Comparison of ENCODE assay signal across 30 mouse cellular contexts in genomic region chr5:93183311-93183710, GRCm38 (mm10). TPM values are rescaled to one million over a fixed set of nuclear protein-coding genes. Genes with fewer than 3 reads are reported as not detected.
"Had no signal": no experiment of that assay in that cellular context is flagged by ENCODE, and none has a peak within 500 bp of the region (broad histone marks: within the 10 kb centered on the region; RNA-seq: fewer than 3 reads in every experiment).

No protein-coding gene starts in this region.

- H3K27me3 ChIP-seq: embryonic facial prominence, embryonic 12.5 days; embryonic facial prominence, embryonic 13.5 days; embryonic facial prominence, embryonic 15.5 days; forebrain, embryonic 12.5 days; forebrain, embryonic 13.5 days; forebrain, embryonic 15.5 days had no signal

- H3K9me3 ChIP-seq: embryonic facial prominence, embryonic 10.5 days; embryonic facial prominence, embryonic 12.5 days; embryonic facial prominence, embryonic 13.5 days; embryonic facial prominence, embryonic 15.5 days; forebrain, embryonic 10.5 days; forebrain, embryonic 12.5 days; forebrain, embryonic 13.5 days; forebrain, embryonic 15.5 days had no signal

- H3K4me1 ChIP-seq: embryonic facial prominence, embryonic 10.5 days; embryonic facial prominence, embryonic 12.5 days; embryonic facial prominence, embryonic 15.5 days; forebrain, embryonic 10.5 days; forebrain, embryonic 12.5 days; forebrain, embryonic 13.5 days; forebrain, embryonic 15.5 days had no signal

- H3K4me2 ChIP-seq: embryonic facial prominence, embryonic 12.5 days; embryonic facial prominence, embryonic 13.5 days; embryonic facial prominence, embryonic 15.5 days; forebrain, embryonic 12.5 days; forebrain, embryonic 13.5 days; forebrain, embryonic 15.5 days had no signal

- ATAC-seq: forebrain, embryonic 13.5 days; forebrain, embryonic 14.5 days; forebrain, embryonic 15.5 days; forebrain, embryonic 16.5 days; forebrain, postnatal 0 days had no signal

- H3K9ac ChIP-seq: embryonic facial prominence, embryonic 12.5 days; embryonic facial prominence, embryonic 13.5 days; embryonic facial prominence, embryonic 15.5 days; forebrain, embryonic 12.5 days; forebrain, embryonic 13.5 days; forebrain, embryonic 15.5 days; forebrain, postnatal 0 days had no signal

- H3K27ac ChIP-seq: embryonic facial prominence, embryonic 10.5 days; embryonic facial prominence, embryonic 12.5 days; embryonic facial prominence, embryonic 13.5 days; embryonic facial prominence, embryonic 15.5 days; forebrain, embryonic 10.5 days; forebrain, embryonic 12.5 days; forebrain, embryonic 13.5 days; forebrain, embryonic 15.5 days; gastrocnemius, adult 2 months; heart, adult 2 months had no signal

- DNase-seq: cerebellum, adult 2 months; cerebellum, adult 8-10 months; cerebellum, adult 9-10 months; cerebellum, adult 9-11 months; cerebellum, postnatal 10 days; cerebellum, postnatal 14 days; cerebellum, postnatal 25 days; cerebellum, postnatal 36 days; embryo, embryonic 11 days; forebrain, postnatal 0 days; gastrocnemius, adult 2 months; gastrocnemius, postnatal 10 days; gastrocnemius, postnatal 14 days; gastrocnemius, postnatal 25 days; gastrocnemius, postnatal 36 days; heart, adult 18-20 months had no signal

- H3K4me3 ChIP-seq: embryonic facial prominence, embryonic 10.5 days; embryonic facial prominence, embryonic 12.5 days; embryonic facial prominence, embryonic 13.5 days; embryonic facial prominence, embryonic 15.5 days; erythroblast, embryonic 14.5 days; forebrain, embryonic 10.5 days; forebrain, embryonic 12.5 days; forebrain, embryonic 13.5 days; forebrain, embryonic 15.5 days; gastrocnemius, adult 2 months; heart, adult 2 months had no signal

RNA-seq across cellular contexts. Expression of gene 2010109A12Rik, which starts 23.0 kb away (rescaled TPM):
- total RNA-seq: gastrocnemius, adult 8-10 months; gastrocnemius, postnatal 36 days had no signal
- polyA plus RNA-seq: cortical plate, adult 2 months; erythroblast, embryonic 14.5 days; heart, adult 2 months had no signal
